Mouse (Mus musculus): ENCODE data around the gene Bend7.

Bend7 gene

DNA sequence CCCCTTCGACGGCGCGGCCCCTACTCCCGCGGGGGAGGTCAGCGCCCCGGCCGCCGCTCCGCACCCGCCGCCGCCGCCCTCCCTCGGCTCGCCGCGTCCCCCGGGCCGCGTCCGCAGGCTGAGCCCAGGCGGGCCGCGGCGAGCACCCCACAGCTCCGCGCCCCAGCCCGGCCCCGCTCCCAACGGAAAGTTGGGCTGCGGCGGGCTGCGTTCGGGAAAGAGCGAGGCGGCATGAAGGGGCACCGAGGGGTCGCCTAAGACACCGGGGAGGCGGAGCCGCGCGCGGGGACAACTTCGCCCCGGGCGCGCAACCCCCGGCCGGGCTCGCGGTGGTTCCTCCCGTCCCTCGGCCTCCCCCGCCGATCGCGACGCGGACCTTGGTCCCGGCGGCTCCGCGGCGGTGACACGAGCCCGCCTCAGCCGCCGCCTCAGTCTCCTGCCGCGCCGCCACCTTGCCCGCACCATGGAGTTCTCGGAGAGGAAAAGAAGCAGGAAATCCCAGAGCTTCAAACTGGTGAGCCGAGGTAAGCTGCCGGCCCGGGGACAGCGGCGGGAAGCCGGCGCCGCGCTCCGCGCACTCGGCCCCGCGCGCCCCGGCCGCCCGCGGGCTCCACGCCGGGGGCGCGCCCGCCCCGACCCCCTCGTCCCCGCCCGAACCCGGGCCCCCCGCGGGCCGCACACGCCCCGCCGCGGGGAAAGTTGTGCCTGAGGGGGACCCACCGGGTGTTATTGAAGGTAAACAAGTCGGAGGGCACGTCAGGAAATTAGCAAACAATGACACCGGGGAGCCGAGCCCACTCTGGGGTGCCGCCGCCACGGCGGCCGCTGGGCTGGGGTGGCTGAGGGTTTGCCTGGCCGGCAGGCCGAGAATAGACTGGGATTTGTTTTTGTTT, at the start of gene Bend7:
Gene Bend7 (plus strand): TSS at position 63 of the 893 bp plus-strand sequence.
- DNase-seq (ENCODE audit: low read depth, low spot score), result no peak
- Histone ChIP-seq H3K27me3 (ENCODE audit: control insufficient read depth, insufficient read depth, low read length, poor library complexity, severe bottlenecking) (no peaks in the 10 kb centered on the region), H3K36me3 (ENCODE audit: control insufficient read depth, insufficient read depth, low read length, poor library complexity, severe bottlenecking) (no peaks in the 10 kb centered on the region)

- DNase-seq (ENCODE audit: low read depth, low spot score), result no peak
- Histone ChIP-seq H3K27me3 (ENCODE audit: control insufficient read depth, insufficient read depth, low read length, poor library complexity, severe bottlenecking) (no peaks in the 10 kb centered on the region), H3K36me3 (ENCODE audit: control insufficient read depth, insufficient read depth, low read length, poor library complexity, severe bottlenecking) (no peaks in the 10 kb centered on the region)
These were observed 49.0 kb upstream of the Bend7 start for GRCm38 (mm10) chr2:4668626-4669025.

DNA sequence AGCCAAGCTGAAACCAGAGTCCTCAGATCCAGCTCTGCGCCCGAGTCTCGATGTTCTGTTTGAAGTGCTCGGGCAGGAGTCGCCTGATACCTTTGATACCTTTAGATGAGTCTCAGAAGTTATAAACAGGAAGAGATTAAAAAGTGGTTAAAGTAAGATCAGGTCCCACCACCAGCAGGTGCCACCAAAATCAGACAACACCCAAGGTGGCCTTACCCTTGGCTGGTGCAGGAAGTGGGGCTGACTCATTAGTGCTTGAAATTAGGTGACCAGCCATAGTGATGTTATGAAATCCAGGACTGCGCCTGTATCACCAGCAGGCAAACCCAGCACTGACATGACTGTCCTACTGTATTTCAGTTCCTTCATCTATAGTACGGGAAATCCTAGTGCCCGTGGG, 47.9 kb upstream of the Bend7 start:
- no peaks in the 10 kb centered on the region for H3K36me3 ChIP-seq (ENCODE audit: control insufficient read depth, insufficient read depth, low read length, poor library complexity, severe bottlenecking)
- H3K27me3 ChIP-seq (ENCODE audit: control insufficient read depth, insufficient read depth, low read length, poor library complexity, severe bottlenecking), result no peaks in the 10 kb centered on the region
- no peak for DNase-seq (ENCODE audit: low read depth, low spot score)

DNA sequence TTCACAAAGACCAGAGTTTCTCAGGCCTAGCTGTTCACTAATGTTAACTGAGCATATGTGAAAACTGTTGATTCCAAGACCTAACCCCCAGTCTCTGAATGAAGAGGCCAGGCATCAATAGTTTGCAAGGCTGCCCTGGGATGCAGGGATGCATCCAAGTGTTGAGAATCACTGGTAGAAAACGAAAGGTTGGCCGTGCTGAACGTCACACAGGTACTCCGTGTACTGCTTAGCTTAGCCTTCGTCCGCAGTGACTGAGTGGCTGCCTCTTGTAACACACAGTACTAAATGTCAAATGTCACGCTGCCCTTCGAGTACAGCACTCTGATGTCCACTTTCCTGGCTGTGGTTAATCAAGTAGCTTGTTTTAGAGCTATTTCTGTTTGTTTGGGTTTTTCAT, 46.0 kb upstream of the Bend7 start:
- Histone ChIP-seq H3K36me3 (ENCODE audit: control insufficient read depth, insufficient read depth, low read length, poor library complexity, severe bottlenecking) (no peaks in the 10 kb centered on the region), H3K27me3 (ENCODE audit: control insufficient read depth, insufficient read depth, low read length, poor library complexity, severe bottlenecking) (no peaks in the 10 kb centered on the region)
- DNase-seq (ENCODE audit: low read depth, low spot score), result no peak

- DNase-seq (ENCODE audit: low read depth, low spot score), result no peak
- no peaks in the 10 kb centered on the region for H3K36me3 ChIP-seq (ENCODE audit: control insufficient read depth, insufficient read depth, low read length, poor library complexity, severe bottlenecking)
- H3K27me3 ChIP-seq (ENCODE audit: control insufficient read depth, insufficient read depth, low read length, poor library complexity, severe bottlenecking), result no peaks in the 10 kb centered on the region
These were observed 37.7 kb upstream of the Bend7 start for GRCm38 (mm10) chr2:4679886-4680285.

GRCm38 (mm10) chr2:4711262-4711661, 6.4 kb upstream of the Bend7 start:
- DNase-seq (ENCODE audit: low read depth, low spot score), result no peak
- H3K27me3 ChIP-seq (ENCODE audit: control insufficient read depth, insufficient read depth, low read length, poor library complexity, severe bottlenecking), result no peaks in the 10 kb centered on the region
- no peaks in the 10 kb centered on the region for H3K36me3 ChIP-seq (ENCODE audit: control insufficient read depth, insufficient read depth, low read length, poor library complexity, severe bottlenecking)

GRCm38 (mm10) chr2:4717081-4717768, 406 bp upstream of the Bend7 start:
- H3K36me3 ChIP-seq (ENCODE audit: control insufficient read depth, insufficient read depth, low read length, poor library complexity, severe bottlenecking), result no peaks in the 10 kb centered on the region
- no peaks in the 10 kb centered on the region for H3K27me3 ChIP-seq (ENCODE audit: control insufficient read depth, insufficient read depth, low read length, poor library complexity, severe bottlenecking)
- no peak for DNase-seq (ENCODE audit: low read depth, low spot score)

GRCm38 (mm10) chr2:4723088-4723487, 5.5 kb downstream of the Bend7 start:
- DNase-seq (ENCODE audit: low read depth, low spot score), result no peak
- no peaks in the 10 kb centered on the region for H3K27me3 ChIP-seq (ENCODE audit: control insufficient read depth, insufficient read depth, low read length, poor library complexity, severe bottlenecking)
- no peaks in the 10 kb centered on the region for H3K36me3 ChIP-seq (ENCODE audit: control insufficient read depth, insufficient read depth, low read length, poor library complexity, severe bottlenecking)

DNA sequence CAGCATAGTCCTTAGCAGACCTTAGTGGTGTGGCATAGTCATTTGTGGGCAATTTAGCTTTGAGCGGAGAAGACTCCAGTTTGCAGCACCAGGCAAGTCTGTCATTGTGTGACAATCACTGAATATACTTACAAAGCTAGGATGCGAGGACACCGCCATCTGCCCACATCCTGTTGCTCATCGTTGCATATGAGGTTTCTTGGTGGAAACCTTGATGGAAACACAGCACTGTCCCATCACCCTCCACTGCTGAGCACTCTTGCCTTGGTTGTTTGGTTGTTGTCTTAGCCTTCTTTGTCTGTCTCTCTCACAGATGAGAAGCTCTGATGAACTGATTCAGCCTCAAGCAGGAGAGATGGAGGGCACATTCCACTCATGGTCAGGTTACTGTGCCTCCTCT, 12.5 kb downstream of the Bend7 start:
- Histone ChIP-seq H3K27me3 (ENCODE audit: control insufficient read depth, insufficient read depth, low read length, poor library complexity, severe bottlenecking) (no peaks in the 10 kb centered on the region; the same call in 1 of the 2 replicates), H3K36me3 (ENCODE audit: control insufficient read depth, insufficient read depth, low read length, poor library complexity, severe bottlenecking) (no peaks in the 10 kb centered on the region)
- no peak for DNase-seq (ENCODE audit: low read depth, low spot score)

DNA sequence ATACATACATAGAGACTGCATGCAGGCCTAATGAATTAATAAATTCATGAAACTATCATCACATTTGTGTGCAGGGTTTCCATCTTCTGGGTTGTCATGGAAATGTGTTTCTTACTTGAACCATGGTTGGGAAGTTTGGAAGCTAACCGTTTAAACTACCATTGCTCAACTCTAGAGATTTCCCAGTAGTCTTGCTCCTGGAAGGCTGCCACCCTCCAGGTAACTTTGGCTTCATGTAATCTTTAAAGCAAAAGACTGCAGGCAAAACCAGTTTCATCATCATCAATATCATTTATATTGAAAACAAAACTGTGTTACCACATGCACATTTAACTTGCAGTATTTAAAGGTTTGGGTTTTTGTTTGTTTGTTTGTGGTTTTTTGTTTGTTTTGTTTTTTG, 16.3 kb downstream of the Bend7 start:
- Histone ChIP-seq H3K27me3 (ENCODE audit: control insufficient read depth, insufficient read depth, low read length, poor library complexity, severe bottlenecking) (no peaks in the 10 kb centered on the region; the same call in 1 of the 2 replicates), H3K36me3 (ENCODE audit: control insufficient read depth, insufficient read depth, low read length, poor library complexity, severe bottlenecking) (no peaks in the 10 kb centered on the region)
- DNase-seq (ENCODE audit: low read depth, low spot score), result no peak

GRCm38 (mm10) chr2:4736095-4736797, 18.6 kb downstream of the Bend7 start:
- DNase-seq (ENCODE audit: low read depth, low spot score), result no peak
- H3K36me3 ChIP-seq (ENCODE audit: control insufficient read depth, insufficient read depth, low read length, poor library complexity, severe bottlenecking), result no peaks in the 10 kb centered on the region
- H3K27me3 ChIP-seq (ENCODE audit: control insufficient read depth, insufficient read depth, low read length, poor library complexity, severe bottlenecking), result no peaks in the 10 kb centered on the region

DNA sequence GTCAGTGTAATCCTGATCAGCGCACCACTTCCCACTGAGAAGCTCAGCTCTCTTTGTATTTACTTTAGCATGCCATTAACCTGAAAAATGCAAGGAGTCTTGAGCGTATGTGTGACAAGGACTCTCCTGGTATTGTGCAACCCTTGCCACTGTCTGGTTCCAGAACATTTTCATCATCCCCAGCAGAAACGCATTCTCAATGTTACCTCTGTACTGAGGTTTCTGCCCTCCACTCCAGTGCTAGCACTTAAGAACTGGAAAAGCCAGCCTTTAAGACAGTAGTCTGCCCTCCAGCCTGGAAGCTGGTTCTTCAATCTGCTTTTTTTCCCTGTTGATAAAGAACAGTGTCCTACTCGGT, 19.1 kb downstream of the Bend7 start:
- no peaks in the 10 kb centered on the region for H3K36me3 ChIP-seq (ENCODE audit: control insufficient read depth, insufficient read depth, low read length, poor library complexity, severe bottlenecking)
- H3K27me3 ChIP-seq (ENCODE audit: control insufficient read depth, insufficient read depth, low read length, poor library complexity, severe bottlenecking), result no peaks in the 10 kb centered on the region
- no peak for DNase-seq (ENCODE audit: low read depth, low spot score)

DNA sequence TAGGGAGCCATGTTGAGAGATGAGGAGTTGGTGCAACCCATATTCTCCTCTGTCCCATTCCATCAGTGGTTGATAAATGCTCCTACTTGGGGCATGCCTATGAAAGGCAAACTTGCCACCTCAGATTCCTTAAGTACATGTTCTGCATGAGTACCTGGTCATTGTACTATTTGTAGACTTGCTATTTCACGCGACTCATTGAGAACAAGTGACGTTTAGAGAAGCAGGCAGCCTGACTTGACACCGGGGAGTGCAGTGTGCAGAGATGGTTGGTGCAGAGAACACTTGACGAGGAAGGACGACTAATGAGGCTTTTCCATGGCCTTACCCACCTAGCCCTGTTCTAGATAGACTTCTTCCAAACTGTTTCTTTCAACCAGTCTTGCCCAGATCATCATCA, 34.3 kb downstream of the Bend7 start:
- no peaks in the 10 kb centered on the region for H3K36me3 ChIP-seq (ENCODE audit: control insufficient read depth, insufficient read depth, low read length, poor library complexity, severe bottlenecking)
- no peaks in the 10 kb centered on the region; the same call in 1 of the 2 replicates for H3K27me3 ChIP-seq (ENCODE audit: control insufficient read depth, insufficient read depth, low read length, poor library complexity, severe bottlenecking)
- DNase-seq (ENCODE audit: low read depth, low spot score), result no peak

DNA sequence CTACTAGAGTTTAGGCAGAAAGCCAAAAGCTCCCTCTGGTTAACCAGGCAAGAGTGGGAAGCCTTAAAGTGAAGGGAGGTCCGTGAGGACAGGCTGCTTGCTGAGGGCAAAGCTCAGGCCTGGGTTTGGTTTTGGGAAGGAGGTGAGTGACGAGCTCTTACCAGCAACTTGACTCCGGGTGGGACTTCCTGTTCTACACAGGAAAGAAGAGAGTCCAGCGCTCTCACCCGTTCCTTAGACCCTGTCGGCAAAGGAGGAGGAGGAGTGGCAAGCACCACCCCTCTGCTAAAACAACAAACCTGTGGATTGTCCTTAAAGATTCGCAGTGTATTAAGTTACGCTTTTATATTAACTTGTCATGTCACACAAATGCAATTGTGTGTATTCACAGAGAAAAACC, 38.1 kb downstream of the Bend7 start:
- DNase-seq (ENCODE audit: low read depth, low spot score), result no peak
- Histone ChIP-seq H3K27me3 (ENCODE audit: control insufficient read depth, insufficient read depth, low read length, poor library complexity, severe bottlenecking) (no peaks in the 10 kb centered on the region; the same call in 1 of the 2 replicates), H3K36me3 (ENCODE audit: control insufficient read depth, insufficient read depth, low read length, poor library complexity, severe bottlenecking) (no peaks in the 10 kb centered on the region)

- no peaks in the 10 kb centered on the region for H3K36me3 ChIP-seq (ENCODE audit: control insufficient read depth, insufficient read depth, low read length, poor library complexity, severe bottlenecking)
- no peaks in the 10 kb centered on the region; the same call in 1 of the 2 replicates for H3K27me3 ChIP-seq (ENCODE audit: control insufficient read depth, insufficient read depth, low read length, poor library complexity, severe bottlenecking)
- no peak for DNase-seq (ENCODE audit: low read depth, low spot score)
These were observed 39.6 kb downstream of the Bend7 start for GRCm38 (mm10) chr2:4757218-4757617.

All from splenic B cell, adult 2 months (primary cell).